In the genomic region with DNA sequence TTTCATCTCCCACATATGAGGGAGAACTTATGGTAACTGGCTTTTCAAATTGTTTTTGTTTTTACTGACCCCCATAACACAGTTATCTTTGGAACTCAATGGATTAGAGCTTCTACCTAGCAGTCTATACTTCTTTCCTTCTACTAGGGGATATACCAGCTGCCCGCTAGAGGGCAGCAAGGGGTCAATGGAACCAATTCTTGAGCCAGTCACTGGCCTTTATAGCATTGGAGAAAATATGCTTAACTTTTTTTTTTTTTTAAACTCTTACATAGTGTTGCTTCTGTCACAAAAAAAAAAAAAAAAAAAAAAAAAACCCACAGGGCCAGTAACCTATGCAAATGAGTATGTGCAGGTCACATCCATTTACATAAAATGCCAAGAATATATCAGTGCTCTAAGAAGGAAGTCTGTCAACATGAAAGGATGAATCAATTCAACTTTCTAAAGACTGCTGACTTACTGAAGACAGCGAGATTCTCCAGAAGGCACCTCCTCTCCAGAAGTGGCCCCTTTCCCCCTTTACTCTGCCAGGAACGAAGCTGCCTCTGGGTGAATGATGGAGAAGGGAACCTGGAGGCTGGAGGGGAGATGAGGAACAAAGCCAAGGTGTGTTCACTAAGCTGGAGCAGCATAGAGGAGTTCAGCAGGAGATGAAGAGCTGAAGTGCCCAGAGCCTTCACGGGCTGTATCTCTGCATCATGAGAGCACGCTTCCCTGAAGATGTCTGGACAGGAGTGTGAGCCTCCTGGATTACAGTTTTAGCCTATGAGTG, we compare ENCODE assay signal across 8 mouse cellular contexts.
A peak's percentile ranks its signal among the peaks of the same experiment; 100 is the strongest.
DNase-seq lines count a peak whose midpoint lies in the region; ATAC-seq and TF ChIP-seq lines count a peak whose summit lies in the region.

No protein-coding gene starts in this region.

- TF ChIP-seq CTCF in stomach, postnatal 0 days (IDR thresholded peaks at IDR 0.05; ENCODE audit: low read depth) = peak; percentile 84

- H3K4me3 ChIP-seq in liver, embryonic 12.5 days = no peak overlapping the region
- no peak overlapping the region for H3K4me3 ChIP-seq in stomach, postnatal 0 days (ENCODE audit: low read depth, low read length)

- peak; percentile 63 for DNase-seq in liver
- peak; percentile 27 for DNase-seq in cerebellum, adult 11-12 months
- DNase-seq in frontal cortex, adult 2 months (ENCODE audit: extremely low spot score in 1 of 2, low spot score in 1 of 2) = peak; percentile 19 to 85
- DNase-seq in induced T-regulatory cell, adult 2 months (ENCODE audit: low read depth) = peak; percentile 38
- DNase-seq in layer of hippocampus, postnatal 25 days (ENCODE audit: extremely low spot score in 1 of 2, low spot score in 1 of 2) = peak; percentile 33 to 84
- DNase-seq in stomach, postnatal 0 days (ENCODE audit: low spot score) = peak; percentile 69

- WGBS in liver, embryonic 12.5 days (ENCODE audit: insufficient replicate concordance) = 52% methylated on average over 5 of the region's 5 CpGs
- 48% methylated on average over 5 of the region's 5 CpGs for WGBS in stomach, postnatal 0 days

- no peak for ATAC-seq in liver, embryonic 12.5 days
- ATAC-seq in megakaryocyte, adult 5-6 weeks (ENCODE audit: poor library complexity, severe bottlenecking) = peak; percentile 80
- ATAC-seq in stomach, postnatal 0 days (ENCODE audit: low FRiP score, low TSS enrichment) = no peak

- H3K9me3 ChIP-seq in liver, embryonic 12.5 days (replicated peaks) = no peaks in the 10 kb centered on the region
- H3K9me3 ChIP-seq in stomach, postnatal 0 days (ENCODE audit: control insufficient read depth, low read length) = no peaks in the 10 kb centered on the region

- H3K27ac ChIP-seq in liver, embryonic 12.5 days = no peak overlapping the region
- H3K27ac ChIP-seq in stomach, postnatal 0 days (replicated peaks) = no peak overlapping the region

- H3K4me1 ChIP-seq in liver, embryonic 12.5 days = no peaks in the 10 kb centered on the region
- no peaks in the 10 kb centered on the region for H3K4me1 ChIP-seq in stomach, postnatal 0 days (replicated peaks; ENCODE audit: control insufficient read depth, insufficient read depth)

- H3K27me3 ChIP-seq in liver, embryonic 12.5 days (replicated peaks) = no peaks in the 10 kb centered on the region
- no peaks in the 10 kb centered on the region for H3K27me3 ChIP-seq in stomach, postnatal 0 days (ENCODE audit: control insufficient read depth, insufficient read depth, low read length)

- no peak overlapping the region for H3K9ac ChIP-seq in liver, embryonic 12.5 days
- H3K9ac ChIP-seq in stomach, postnatal 0 days (ENCODE audit: low read length) = no peak overlapping the region

- TF ChIP-seq EP300 in stomach, postnatal 0 days (optimal IDR thresholded peaks at IDR 0.05) = no peak

- no peaks in the 10 kb centered on the region for H3K36me3 ChIP-seq in liver, embryonic 12.5 days
- H3K36me3 ChIP-seq in stomach, postnatal 0 days (ENCODE audit: control insufficient read depth, insufficient read depth, low read length) = no peaks in the 10 kb centered on the region

- no peak overlapping the region for H3K4me2 ChIP-seq in liver, embryonic 12.5 days
- no peak overlapping the region for H3K4me2 ChIP-seq in stomach, postnatal 0 days (replicated peaks; ENCODE audit: low read depth)
